Mouse (Mus musculus): Measurements from ENCODE around the gene Tox2.

DNA sequence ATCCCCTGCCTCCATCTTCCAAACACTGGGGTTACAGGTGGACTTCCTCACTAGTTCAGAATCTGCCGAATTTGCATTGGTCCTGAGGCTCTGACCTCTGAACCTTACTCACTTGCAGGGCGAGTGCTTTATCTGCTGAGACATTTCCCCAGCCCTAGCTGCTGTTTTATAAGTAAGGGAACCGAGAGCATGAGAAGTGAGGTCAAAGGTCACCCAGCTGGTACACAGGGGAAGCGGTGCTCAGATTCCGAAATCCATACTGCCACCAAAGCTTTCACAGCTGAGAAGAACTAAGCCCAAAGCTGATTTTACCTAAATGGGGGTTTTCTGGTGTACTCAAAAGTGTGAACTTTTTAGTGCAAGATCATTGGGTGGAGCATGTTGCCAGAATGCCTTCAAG is 38.9 kb downstream of the Tox2 start:
- TF ChIP-seq CTCF (conservative IDR thresholded peaks at IDR 0.05; ENCODE audit: low read length) (no peak), POU5F1 (IDR thresholded peaks at IDR 0.05; ENCODE audit: borderline replicate concordance, low read length) (no peak), NANOG (IDR thresholded peaks at IDR 0.05; ENCODE audit: borderline replicate concordance, low read length) (no peak)

Measured in E14TG2a.4 (cell line).